Mouse (Mus musculus) bone marrow macrophage, adult 2 months (primary cell): ENCODE data around the gene Acot12.

ENCODE experiments used
- CTCF ChIP-seq: IDR thresholded peaks from 2 replicates; pipeline ENCODE4 v1.5.1; 2012; ENCODE audit warnings: low read depth, mild to moderate bottlenecking, low read length, moderate library complexity
- POLR2A ChIP-seq: IDR thresholded peaks from 2 replicates; pipeline ENCODE4 v1.6.1; 2012; ENCODE audit warnings: mild to moderate bottlenecking, low read depth, low read length, borderline replicate concordance

- TF ChIP-seq POLR2A (no peak), CTCF (no peak)
Observed at GRCm38 (mm10) chr13:91801726-91802125, 60.4 kb downstream of the Acot12 start.
